Mouse (Mus musculus): ENCODE results near the gene Gm20388. TPM values are rescaled to one million over a fixed set of nuclear protein-coding genes. Genes with fewer than 3 reads are reported as not detected.

The Gm20388 gene
- total RNA-seq, 2 experiments from 2014 or later = 10.7 TPM; not detected in 1

DNA sequence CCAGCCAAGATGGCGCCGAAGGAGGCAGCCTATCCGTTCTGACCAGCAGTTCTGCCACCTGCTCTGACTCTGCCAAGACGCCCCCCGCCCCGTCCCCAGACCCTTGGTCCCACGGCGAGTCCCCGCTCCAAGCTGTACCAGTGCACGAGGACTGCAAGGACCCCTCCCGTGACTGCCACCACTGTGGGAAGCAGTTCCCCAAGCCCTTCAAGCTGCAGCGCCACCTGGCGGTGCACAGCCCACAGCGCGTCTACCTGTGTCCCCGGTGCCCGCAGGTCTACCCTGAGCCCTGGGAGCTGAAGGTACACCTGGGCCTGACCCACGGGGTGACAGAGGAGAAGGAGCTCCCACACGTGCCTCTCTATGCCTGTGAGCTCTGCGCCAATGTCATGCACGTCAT lies 2358.8 kb downstream of the Gm20388 start:
- DNase-seq (ENCODE audit: low spot score in 2 of 2) = peak; percentile 76 to 80

GRCm38 (mm10) chr8:122270555-122270954 lies 2359.9 kb downstream of the Gm20388 start:
- no peak for DNase-seq (ENCODE audit: low spot score in 2 of 2)

DNA sequence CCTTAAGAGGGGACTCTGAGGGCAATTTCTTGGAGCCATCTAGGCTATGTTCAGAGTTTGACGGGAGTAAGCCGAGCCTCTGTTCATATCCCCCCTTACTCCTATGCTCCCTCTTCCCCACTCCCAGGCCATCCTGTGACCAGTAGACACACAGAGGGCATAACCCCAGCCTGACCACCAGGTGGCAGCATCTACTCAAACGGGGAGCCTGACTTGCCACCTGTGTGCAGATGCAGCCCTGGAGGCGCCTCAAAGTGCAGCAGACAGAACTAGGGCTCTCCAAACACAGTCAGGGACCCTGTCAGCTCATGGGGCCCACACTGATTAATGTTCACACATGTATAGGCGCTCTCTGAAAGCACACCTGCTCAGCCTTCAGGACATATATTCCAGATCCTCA lies 2362.5 kb downstream of the Gm20388 start:
- peak in 1 of 2 experiments; percentile 62 for DNase-seq (ENCODE audit: low spot score in 2 of 2)

GRCm38 (mm10) chr8:122273826-122274225 lies 2363.2 kb downstream of the Gm20388 start:
- no peak for DNase-seq (ENCODE audit: low spot score in 2 of 2)

- DNase-seq (ENCODE audit: low spot score in 2 of 2) = no peak
Measured at GRCm38 (mm10) chr8:122274651-122275391, 2364.2 kb downstream of the Gm20388 start.

DNA sequence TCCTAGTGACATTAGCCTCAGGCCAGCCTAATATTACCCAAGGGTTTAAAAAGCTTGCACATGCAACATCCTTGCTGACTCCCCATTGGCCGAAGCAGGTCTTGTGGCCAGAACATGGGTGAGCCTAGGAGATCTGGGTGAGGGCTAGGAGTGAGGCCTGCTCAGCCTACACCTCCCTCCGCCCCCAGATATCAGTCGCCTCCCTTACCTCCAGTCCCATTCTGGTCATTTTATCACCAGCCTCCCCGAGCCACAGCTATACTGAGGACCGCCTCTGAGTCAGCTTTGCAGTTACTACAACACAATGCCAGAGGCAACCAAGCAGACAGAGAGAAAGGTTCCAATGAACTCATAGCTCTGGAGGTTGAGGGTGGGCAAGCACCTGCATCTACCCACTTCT lies 2365.7 kb downstream of the Gm20388 start:
- no peak for DNase-seq (ENCODE audit: low spot score in 2 of 2)

DNA sequence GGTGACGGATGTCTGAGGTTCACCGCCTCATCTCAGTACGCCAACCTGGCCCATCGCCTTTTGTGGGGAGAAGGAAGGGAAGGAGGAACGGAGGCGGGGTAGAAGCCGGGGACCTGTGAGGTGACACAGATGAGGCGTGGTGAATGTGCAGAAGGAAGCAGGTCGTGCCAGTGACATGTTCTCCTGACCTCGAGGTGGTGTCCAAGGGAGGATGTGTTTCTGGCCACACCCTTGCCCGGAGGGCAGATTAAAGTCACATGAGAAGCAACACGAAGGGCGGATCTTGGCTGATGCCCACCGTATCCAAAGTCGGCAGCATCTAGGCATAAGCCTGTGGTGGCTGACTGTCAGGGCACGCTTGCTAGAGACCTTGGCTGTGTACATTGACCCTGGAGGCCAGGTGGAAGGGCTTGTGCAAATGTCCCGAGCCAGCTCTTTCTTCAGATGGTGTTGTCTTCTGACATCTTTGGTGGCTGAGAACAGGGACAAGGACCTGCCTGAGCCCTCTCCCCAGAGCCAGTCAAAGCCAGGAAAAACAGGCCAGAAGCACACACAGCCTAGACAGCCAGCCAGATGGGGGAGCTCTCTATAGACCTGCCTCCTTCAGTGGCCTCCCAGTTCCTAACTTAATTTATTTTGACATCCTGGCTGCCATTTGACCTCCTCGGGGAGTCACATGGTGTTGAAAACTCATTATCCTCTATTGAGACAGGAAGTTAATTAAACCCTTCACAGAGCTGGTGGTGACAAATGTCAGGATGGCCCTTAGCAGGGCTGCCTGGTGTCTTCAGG lies 2366.8 kb downstream of the Gm20388 start:
- DNase-seq (ENCODE audit: low spot score in 2 of 2) = no peak

GRCm38 (mm10) chr8:122280156-122280555 lies 2369.5 kb downstream of the Gm20388 start:
- no peak for DNase-seq (ENCODE audit: low spot score in 2 of 2)

GRCm38 (mm10) chr8:122280588-122281316 lies 2370.1 kb downstream of the Gm20388 start:
- no peak for DNase-seq (ENCODE audit: low spot score in 2 of 2)

GRCm38 (mm10) chr8:122281317-122282034 lies 2370.8 kb downstream of the Gm20388 start:
- DNase-seq (ENCODE audit: low spot score in 2 of 2) = peak; percentile 98 to 99

- no peak for DNase-seq (ENCODE audit: low spot score in 2 of 2)
Measured at GRCm38 (mm10) chr8:122282035-122282358, 2371.4 kb downstream of the Gm20388 start, which contains the start of gene Zfpm1. TSS of gene Zfpm1 (plus strand) at chr8:122282141.

- no peak for DNase-seq (ENCODE audit: low spot score in 2 of 2)
Measured at GRCm38 (mm10) chr8:122282501-122283355, 2372.1 kb downstream of the Gm20388 start.

GRCm38 (mm10) chr8:122283356-122284202 lies 2372.9 kb downstream of the Gm20388 start:
- DNase-seq (ENCODE audit: low spot score in 2 of 2) = peak; percentile 16 to 71

DNA sequence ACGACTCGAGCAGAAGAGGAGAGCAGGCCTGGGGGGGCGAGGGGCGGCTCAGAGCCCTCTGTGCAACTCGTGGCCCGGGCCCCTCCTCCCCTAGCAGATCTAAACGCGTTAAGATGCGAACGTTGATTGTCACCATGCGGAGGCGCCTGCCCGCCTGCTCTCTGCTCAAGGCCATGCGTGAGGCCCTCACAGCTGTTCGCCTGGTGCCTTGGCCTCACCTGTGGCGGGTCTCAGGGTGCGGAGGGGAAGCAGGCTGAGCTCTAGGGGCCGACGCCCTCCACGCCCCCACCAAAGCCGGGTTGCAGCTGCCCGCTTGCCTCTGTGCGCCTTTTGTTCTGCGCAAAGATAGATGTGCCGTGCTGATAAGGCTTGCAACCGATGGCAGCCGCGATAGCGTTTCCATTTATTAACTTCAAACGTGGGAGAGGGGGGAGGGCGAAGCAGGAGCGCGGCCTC lies 2373.6 kb downstream of the Gm20388 start:
- peak; percentile 45 to 60 for DNase-seq (ENCODE audit: low spot score in 2 of 2)

DNA sequence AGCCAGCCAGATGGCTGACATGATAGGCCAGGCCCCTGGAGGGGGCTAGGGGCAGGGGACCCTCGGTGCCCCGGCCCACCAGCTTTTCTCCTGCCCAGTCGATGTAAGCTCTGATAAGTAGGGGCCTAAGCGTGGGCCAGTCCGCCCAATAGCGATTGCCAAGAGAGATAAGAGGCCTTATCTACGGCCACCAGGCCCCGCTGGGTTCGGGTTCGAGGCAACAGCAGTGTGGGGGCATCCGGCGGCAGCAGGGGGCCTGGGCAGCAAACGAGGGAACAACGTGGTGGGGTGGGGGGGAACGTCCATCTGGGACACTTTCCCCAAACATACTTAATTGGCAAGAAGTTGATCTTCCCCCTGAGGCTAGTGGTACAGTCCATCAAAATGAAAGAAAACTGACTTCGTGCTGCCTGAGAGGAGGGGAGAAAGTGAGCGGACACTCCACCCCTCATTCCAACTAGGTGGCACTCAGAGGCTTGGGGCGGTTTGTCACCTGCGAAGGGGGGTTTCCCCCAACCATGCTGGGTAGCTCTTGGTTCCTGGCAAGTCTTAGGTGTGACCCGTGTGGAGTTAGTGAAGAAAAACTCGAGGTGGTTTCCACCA lies 2374.1 kb downstream of the Gm20388 start:
- DNase-seq (ENCODE audit: low spot score in 2 of 2) = no peak

DNA sequence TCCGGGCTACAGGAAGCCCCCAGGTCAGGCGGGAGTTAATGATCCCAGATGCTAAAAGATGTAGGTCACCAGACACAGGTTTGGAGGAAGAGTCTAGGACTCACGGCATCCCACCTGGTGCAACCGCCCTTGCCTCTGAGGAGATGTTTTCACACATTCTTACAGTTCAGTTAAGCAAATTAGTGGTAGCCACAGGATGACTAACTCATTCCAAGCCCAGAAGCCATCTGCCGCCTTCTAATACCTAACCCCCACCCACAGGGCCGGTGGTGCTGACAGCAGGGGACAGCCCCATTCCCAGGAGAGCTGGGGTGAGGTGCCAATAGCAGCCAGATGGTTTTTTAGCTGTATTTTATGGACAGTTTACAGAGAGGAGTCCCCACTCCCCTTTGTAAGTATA lies 2375.1 kb downstream of the Gm20388 start:
- DNase-seq (ENCODE audit: low spot score in 2 of 2) = no peak

DNA sequence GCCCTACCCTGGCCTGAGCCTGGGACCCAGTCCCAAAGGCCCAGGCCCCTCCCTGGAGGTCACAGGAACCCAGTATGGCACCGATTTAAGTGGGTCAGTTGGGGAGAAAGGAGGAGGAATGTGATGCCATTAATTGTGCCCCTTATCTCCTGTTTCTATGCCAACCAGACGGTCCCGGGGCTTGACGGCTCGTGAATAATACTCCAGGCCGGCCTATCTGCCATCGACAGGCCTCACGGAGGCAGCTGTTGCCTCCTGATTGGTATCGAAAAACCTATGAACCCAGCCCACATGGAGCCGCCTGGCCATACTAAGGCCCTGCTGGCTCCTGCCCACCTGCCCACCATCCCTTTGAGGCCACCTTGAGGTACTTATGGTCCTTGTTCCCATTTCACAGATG lies 2376.3 kb downstream of the Gm20388 start:
- DNase-seq (ENCODE audit: low spot score in 2 of 2) = no peak

GRCm38 (mm10) chr8:122287742-122288141 lies 2377.1 kb downstream of the Gm20388 start:
- no peak for DNase-seq (ENCODE audit: low spot score in 2 of 2)

- no peak for DNase-seq (ENCODE audit: low spot score in 2 of 2)
Measured at GRCm38 (mm10) chr8:122288344-122288743, 2377.7 kb downstream of the Gm20388 start.

Measured in layer of hippocampus, adult 18-20 months (tissue).